Mouse (Mus musculus): Measurements from ENCODE around the gene Spry1.

Spry1 gene

GRCm38 (mm10) chr3:37675056-37675525 lies 35.3 kb downstream of the Spry1 start:
- no peak for DNase-seq

- DNase-seq, result no peak
Observed at GRCm38 (mm10) chr3:37676291-37676690, 36.5 kb downstream of the Spry1 start.

GRCm38 (mm10) chr3:37686219-37686618 lies 46.5 kb downstream of the Spry1 start:
- DNase-seq, result no peak

GRCm38 (mm10) chr3:37686751-37687150 lies 47.0 kb downstream of the Spry1 start:
- peak; percentile 16 for DNase-seq

- DNase-seq, result peak; percentile 76
Observed at GRCm38 (mm10) chr3:37687158-37687980, 47.6 kb downstream of the Spry1 start.

- DNase-seq, result no peak
Observed at GRCm38 (mm10) chr3:37692945-37693344, 53.2 kb downstream of the Spry1 start.

- DNase-seq, result no peak
Observed at GRCm38 (mm10) chr3:37693552-37693951, 53.8 kb downstream of the Spry1 start.
